Mouse (Mus musculus) ES-CJ7 (cell line): Measurements from ENCODE around the gene Slc25a38.

ENCODE experiments used
- DNase-seq: peaks from one replicate; pipeline ENCODE4 v3.0.0; 2011; ENCODE audit warnings: low read depth, low spot score

Gene Slc25a38

GRCm38 (mm10) chr9:120140652-120141051 lies 30.5 kb downstream of the Slc25a38 start:
- peak; percentile 77 for DNase-seq

GRCm38 (mm10) chr9:120144474-120144873 lies 34.3 kb downstream of the Slc25a38 start:
- no peak for DNase-seq

- peak; percentile 92 for DNase-seq
Measured at GRCm38 (mm10) chr9:120149222-120149828, 39.2 kb downstream of the Slc25a38 start, which contains the start of gene Mobp. TSS of gene Mobp (plus strand) at chr9:120149707.

GRCm38 (mm10) chr9:120151152-120151551 lies 41.0 kb downstream of the Slc25a38 start:
- no peak for DNase-seq

- DNase-seq, result peak; percentile 72
Measured at GRCm38 (mm10) chr9:120151906-120152399, 41.8 kb downstream of the Slc25a38 start.

GRCm38 (mm10) chr9:120158047-120158446 lies 47.9 kb downstream of the Slc25a38 start:
- DNase-seq, result no peak

GRCm38 (mm10) chr9:120163862-120164261 lies 53.7 kb downstream of the Slc25a38 start:
- peak; percentile 85 for DNase-seq

- no peak for DNase-seq
Measured at GRCm38 (mm10) chr9:120167826-120168225, 57.7 kb downstream of the Slc25a38 start.

GRCm38 (mm10) chr9:120171295-120171694 lies 61.1 kb downstream of the Slc25a38 start:
- DNase-seq, result peak; percentile 76
